Mouse (Mus musculus) lung, adult 2 months (tissue): ENCODE measurements around the gene Lrrn2. TPM values are rescaled to one million over a fixed set of nuclear protein-coding genes. Genes with fewer than 3 reads are reported as not detected.
"Not testable (repeated sequence)": the region's sequence is repeated elsewhere in the genome, so short reads cannot be mapped to it uniquely, and the experiment has no call there.

Experiments used
- DNase-seq: peaks from one replicate; pipeline ENCODE4 v3.0.0; 2022
- H3K4me1 ChIP-seq: fragments of 200-500 bp; 2 replicates; pipeline ENCODE4 v1.6.1; 2011; ENCODE audit warnings: low read length; ENCODE audit not compliant: control insufficient read depth, insufficient read depth
- H3K4me3 ChIP-seq: fragments of 200-500 bp; replicated peaks from 2 replicates; pipeline ENCODE3; 2011; ENCODE audit warnings: low read depth, mild to moderate bottlenecking, control low read depth, low read length; ENCODE audit errors: extremely low read depth
- CTCF ChIP-seq: fragments of 200-500 bp; IDR thresholded peaks from 2 replicates; pipeline ENCODE4 v1.5.1; 2011; ENCODE audit warnings: mild to moderate bottlenecking, low read length, control low read depth; ENCODE audit not compliant: insufficient read depth
- POLR2A ChIP-seq: fragments of 200-500 bp; IDR thresholded peaks from 2 replicates; pipeline ENCODE4 v1.6.1; 2011; ENCODE audit warnings: low read depth, mild to moderate bottlenecking, control low read depth, low read length, borderline replicate concordance; ENCODE audit errors: extremely low read depth
- WGBS: fragments of 180-500 bp; shearing (Covaris S2); methylation state at CpG from one replicate; pipeline ENCODE4 v1.1.7; 2018; 5-methylcytosine and 5-hydroxymethylcytosine counted together
- polyA plus RNA-seq: library from polyadenylated mRNA; depleted of rRNA; stranded (reverse); fragments of >200 nt; gene quantifications from 2 replicates; pipeline ENCODE4 v1.2.3, GENCODE M21; 2012; rRNA removed

Gene Lrrn2
- polyA plus RNA-seq, 1 experiment: 2.0 TPM

DNA sequence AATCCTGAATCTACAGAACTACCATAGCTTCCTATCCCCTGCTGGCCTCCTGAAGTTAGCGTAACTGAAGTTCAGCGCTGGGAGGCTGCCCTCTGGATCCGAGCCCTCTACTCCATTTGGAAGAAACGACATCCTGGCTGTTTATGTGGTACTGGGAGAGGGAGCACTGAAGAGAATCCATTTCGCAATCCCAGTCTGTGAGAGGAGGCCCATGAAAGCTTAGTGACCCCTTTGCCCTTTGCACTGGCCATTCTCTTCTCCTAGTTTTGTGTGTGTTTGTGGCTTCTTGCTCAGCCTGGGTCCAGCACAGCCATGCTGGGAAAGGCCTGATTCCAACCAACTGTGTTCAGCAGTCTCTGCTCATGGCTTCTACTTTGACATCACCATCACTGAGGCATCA, 76.7 kb downstream of the Lrrn2 start:
- H3K4me3 ChIP-seq: no peak overlapping the region
- TF ChIP-seq CTCF: no peak
- TF ChIP-seq POLR2A: no peak
- WGBS: 78% methylated on average over 5 of the region's 5 CpGs
- no peaks in the 10 kb centered on the region for H3K4me1 ChIP-seq
- DNase-seq: no peak

DNA sequence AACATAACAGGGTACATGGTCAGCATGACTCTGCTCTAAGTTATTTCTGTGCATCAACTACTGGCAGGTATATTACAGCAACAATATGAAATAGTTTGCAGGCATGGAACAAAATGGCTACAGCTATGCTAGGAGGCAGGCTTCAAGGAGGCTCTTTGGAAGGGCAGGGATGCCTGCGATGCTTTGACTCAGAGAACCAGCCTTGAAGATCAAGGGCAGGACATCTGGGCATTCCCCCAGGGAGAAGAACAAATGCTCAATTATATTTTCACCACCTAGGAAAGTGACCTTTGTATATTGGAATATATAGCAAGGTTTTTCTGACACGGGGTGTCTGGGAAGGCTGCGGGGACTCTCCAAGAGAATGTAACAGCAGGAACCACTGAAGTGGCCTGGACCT, 81.7 kb downstream of the Lrrn2 start:
- WGBS: 83% methylated on average over 3 of the region's 3 CpGs
- Histone ChIP-seq H3K4me1 (no peaks in the 10 kb centered on the region), H3K4me3 (no peak overlapping the region)
- TF ChIP-seq CTCF: no peak
- DNase-seq: no peak

DNA sequence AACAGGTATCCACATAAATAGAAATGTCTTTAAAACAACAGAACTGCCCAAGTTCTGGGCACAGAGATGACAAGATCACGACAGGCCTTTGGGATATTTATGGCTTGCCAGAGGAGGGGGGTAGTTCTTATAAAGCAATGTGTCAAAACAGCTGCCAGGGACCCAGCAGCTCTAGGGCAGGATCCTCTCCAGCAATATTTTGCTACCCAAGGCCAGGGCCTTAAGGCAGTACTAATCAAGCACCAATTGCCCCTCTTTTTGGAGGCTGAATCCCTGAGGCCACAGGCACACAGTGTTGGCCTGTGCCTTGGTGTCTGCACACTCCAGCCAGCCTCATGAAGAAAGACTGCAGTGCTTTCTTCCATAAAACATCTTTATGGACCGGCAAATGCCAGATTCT, 84.0 kb downstream of the Lrrn2 start:
- Histone ChIP-seq H3K4me3 (no peak overlapping the region), H3K4me1 (no peaks in the 10 kb centered on the region)
- no peak for TF ChIP-seq CTCF
- no peak for TF ChIP-seq POLR2A
- WGBS: 81% methylated on average over 2 of the region's 2 CpGs
- no peak for DNase-seq

DNA sequence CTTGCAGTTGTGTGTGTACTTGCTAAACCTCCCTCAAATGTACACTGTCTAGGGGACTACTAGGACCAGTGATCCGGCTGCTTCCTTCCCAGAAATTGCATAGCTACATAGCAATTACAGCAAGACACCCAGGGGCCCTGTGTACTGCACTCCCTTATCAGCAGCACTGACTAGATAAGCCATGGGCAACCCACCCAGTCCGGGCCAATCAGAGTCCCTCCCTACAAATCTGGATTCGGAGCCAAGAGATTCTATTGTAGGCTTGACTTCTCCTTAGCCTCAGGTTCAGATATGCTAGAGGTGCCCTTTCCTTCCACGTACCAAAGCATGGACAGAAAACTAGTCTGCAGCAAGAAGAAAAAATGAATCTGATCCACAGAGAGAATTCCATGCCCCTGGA, 84.6 kb downstream of the Lrrn2 start:
- whole genome bisulfite sequencing: 67% methylated on average over 4 of the region's 4 CpGs
- DNase-seq: no peak
- no peaks in the 10 kb centered on the region for H3K4me1 ChIP-seq
- no peak for TF ChIP-seq CTCF
- TF ChIP-seq POLR2A: no peak
- no peak overlapping the region for H3K4me3 ChIP-seq

DNA sequence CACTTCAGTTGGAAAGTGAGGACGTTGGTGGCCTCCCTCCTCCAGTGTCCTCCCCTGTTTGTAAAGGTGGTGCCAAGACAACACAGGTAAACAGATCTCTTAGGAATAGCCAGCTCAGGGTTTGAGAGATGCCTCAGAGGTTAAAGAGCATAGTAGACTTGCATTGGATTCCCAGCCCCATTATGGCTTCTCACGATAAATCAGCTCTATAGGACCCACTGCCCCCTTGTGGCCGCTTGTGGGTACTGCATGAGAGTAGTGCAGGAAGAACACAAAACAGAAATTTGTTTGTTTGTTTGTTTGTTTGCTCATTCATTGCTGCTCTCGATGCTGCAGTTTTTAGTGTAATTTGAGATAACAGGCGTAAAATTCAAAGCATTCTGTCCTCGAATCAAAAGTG, 88.6 kb downstream of the Lrrn2 start:
- 24% methylated on average over 6 of the region's 6 CpGs for WGBS
- Histone ChIP-seq H3K4me1 (no peaks in the 10 kb centered on the region), H3K4me3 (no peak overlapping the region)
- DNase-seq: peak; percentile 43
- no peak for TF ChIP-seq POLR2A
- peak; percentile 68 for TF ChIP-seq CTCF

DNA sequence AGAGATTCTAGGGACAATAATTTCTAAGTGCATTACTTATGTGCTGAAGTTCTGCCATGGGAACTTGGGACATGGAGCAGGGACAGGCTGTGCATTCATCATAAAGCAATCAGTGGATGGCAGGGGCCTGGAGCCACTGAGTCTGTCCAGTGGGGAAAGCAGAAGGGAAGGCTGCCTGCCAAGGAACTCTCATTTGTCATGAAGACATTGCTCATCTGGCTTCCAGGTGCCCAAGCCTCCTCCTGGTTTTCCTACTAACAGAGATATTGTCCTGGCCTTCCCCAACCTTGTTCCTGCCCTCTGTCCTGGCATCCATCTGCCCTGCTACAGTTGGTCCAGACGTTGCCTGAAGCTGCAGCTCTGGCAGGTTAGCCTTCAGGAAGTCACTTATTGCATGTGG, 97.3 kb downstream of the Lrrn2 start:
- WGBS: 42% methylated on average over 1 of the region's 1 CpGs
- Histone ChIP-seq H3K4me1 (no peaks in the 10 kb centered on the region), H3K4me3 (no peak overlapping the region)
- no peak for TF ChIP-seq CTCF
- TF ChIP-seq POLR2A: no peak
- no peak for DNase-seq

DNA sequence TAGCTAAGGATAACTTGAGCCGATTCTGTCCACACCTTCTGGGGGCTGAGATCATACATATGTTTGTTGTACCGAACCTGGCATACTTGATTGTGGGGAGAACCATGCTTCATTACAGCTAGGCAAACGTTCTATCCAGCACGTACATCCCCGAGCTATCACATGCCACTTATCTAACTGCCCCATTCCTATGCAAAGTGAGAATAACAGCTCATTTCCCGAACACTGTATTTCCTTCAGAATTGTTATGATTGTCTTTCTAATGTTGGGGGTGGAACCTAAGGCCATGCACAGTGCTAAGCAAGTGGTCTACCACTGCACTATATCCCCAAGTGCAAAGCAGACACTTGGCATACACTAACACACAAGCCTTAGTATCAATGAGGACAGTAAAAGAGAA, 101.2 kb downstream of the Lrrn2 start:
- WGBS: 86% methylated on average over 6 of the region's 6 CpGs
- no peak for DNase-seq
- Histone ChIP-seq H3K4me1 (no peaks in the 10 kb centered on the region), H3K4me3 (no peak overlapping the region)
- no peak for TF ChIP-seq POLR2A
- no peak for TF ChIP-seq CTCF

DNA sequence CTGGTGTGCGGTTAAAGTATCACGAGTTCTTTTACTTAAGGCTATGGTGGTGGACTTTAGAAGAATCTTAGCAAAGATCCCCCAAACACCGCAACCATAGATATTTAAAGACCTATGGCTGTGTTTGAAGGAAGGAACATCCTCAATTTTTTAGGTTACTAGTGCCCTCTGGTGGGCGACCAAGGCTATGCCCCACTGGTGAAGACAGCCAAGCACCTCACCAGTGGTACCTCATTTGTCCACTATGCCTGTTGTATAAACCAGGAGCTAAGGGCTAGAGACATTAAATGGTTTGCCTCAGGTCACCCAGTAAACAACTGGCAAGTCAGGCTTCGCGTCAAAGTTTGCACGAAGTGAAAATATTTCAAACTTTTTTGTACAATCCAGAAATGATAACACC, 102.7 kb downstream of the Lrrn2 start:
- no peak overlapping the region for H3K4me3 ChIP-seq
- no peaks in the 10 kb centered on the region; the same call in 1 of the 2 replicates for H3K4me1 ChIP-seq
- DNase-seq: peak; percentile 16
- TF ChIP-seq CTCF: peak; percentile 73
- TF ChIP-seq POLR2A: no peak
- WGBS: 59% methylated on average over 7 of the region's 7 CpGs

DNA sequence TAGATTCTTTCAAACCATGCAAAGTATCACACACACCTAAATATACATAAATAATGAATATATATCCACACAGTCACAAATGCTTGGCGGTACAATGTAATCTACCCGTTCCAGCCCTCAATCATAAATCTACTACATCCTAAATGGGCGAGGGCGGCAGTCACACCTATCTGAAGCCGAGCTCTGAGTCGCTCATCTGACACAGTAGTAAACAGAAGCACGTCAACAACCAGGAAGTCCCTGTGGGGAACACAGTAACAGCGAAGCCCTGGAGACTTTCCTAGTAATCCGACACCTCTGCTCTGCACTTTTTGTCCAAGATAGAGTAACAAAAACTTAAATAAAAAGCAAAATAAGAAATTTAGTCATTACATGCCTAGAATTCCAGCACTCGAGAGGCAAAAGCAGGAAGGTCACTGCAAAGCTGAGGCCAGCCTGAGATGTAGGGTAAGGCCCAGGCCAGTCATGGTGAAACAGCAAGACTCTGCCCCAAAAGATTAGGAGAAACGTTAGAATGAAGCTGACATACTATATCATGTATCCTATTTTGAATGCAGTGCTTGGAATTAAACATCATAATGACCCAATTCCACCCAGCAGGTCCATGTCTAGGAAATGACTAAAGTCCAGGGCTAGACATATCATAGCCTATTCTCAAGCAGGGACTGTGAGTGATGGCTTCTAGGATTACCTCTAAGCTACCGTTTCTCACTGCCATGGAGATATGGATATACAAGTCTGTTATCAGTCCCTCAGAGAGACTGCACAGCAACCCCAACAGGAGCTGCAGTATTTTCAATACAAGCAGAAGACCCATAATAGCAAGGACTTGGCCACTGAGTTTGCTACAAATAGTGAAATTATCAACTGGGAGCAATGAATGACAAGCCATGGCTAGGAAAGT, 108.7 kb downstream of the Lrrn2 start:
- not testable (repeated sequence) for DNase-seq, H3K4me3 ChIP-seq, H3K4me1 ChIP-seq
- WGBS: 71% methylated on average over 12 of the region's 12 CpGs

Other genes starting within 250 kb of the Lrrn2 start
- gene Nfasc, start 138.5 kb upstream of the Lrrn2 start, polyA plus RNA-seq: 0.15 and 0.20 TPM in 2 replicates
- 28.8 and 45.9 TPM in 2 replicates for gene Mdm4, start 150.3 kb downstream of the Lrrn2 start, polyA plus RNA-seq
- gene Pik3c2b, start 165.4 kb downstream of the Lrrn2 start, polyA plus RNA-seq: 10.1 and 11.9 TPM in 2 replicates